Mouse (Mus musculus) bone marrow macrophage, adult 2 months (primary cell): ENCODE measurements around the gene Sf3b2.
A peak's percentile ranks its signal among the peaks of the same experiment; 100 is the strongest.

ENCODE experiments used
- CTCF ChIP-seq: IDR thresholded peaks from 2 replicates; pipeline ENCODE4 v1.5.1; 2012; ENCODE audit warnings: low read depth, mild to moderate bottlenecking, low read length, moderate library complexity
- POLR2A ChIP-seq: IDR thresholded peaks from 2 replicates; pipeline ENCODE4 v1.6.1; 2012; ENCODE audit warnings: mild to moderate bottlenecking, low read depth, low read length, borderline replicate concordance

DNA sequence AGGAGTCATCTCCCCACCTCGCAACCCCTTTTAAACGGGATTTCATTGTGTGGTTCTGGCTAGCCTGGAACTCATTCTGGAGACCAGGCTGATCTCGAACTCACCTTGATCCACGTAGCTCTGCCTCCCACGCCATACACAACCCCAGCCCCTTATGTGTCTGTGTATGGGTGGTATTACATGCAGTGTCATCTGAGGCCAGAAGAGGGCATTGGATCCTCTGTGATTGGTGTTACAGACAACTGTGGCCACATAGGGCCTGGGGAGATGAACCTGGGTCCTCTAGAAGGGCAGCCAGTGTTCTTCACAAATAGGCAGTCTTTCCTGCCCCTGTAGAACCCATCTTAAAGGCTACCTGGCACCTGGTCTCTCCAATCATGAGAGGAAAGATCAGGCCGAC lies 11.0 kb upstream of the Sf3b2 start:
- peak; percentile 29; the same call in 1 of the 2 replicates for TF ChIP-seq CTCF
- TF ChIP-seq POLR2A, result no peak
